Mouse (Mus musculus) kidney, adult 2 months (tissue): ENCODE data around the gene Cdr2l.

Experiments
- CTCF ChIP-seq: fragments of 200-500 bp; conservative IDR thresholded peaks from 2 replicates; pipeline ENCODE4 v1.5.1; 2011; ENCODE audit warnings: low read depth, mild to moderate bottlenecking, control low read depth, low read length, moderate library complexity, mixed read lengths; ENCODE audit not compliant: insufficient read depth, insufficient read length
- POLR2A ChIP-seq: fragments of 200-500 bp; IDR thresholded peaks from one replicate; pipeline ENCODE4 v1.6.1; 2011; ENCODE audit warnings: low read depth, low read length, control low read depth

GRCm38 (mm10) chr11:115400126-115400525 lies 18.4 kb downstream of the Cdr2l start:
- TF ChIP-seq POLR2A: no peak
- no peak for TF ChIP-seq CTCF
